Mouse (Mus musculus): ENCODE data around the gene Megf8. TPM values are rescaled to one million over a fixed set of nuclear protein-coding genes. Genes with fewer than 3 reads are reported as not detected.
A peak's percentile ranks its signal among the peaks of the same experiment; 100 is the strongest.

Gene Megf8
- total and polyA plus RNA-seq, 3 experiments: 21.5 to 31.7 (median 28.9) TPM

DNA sequence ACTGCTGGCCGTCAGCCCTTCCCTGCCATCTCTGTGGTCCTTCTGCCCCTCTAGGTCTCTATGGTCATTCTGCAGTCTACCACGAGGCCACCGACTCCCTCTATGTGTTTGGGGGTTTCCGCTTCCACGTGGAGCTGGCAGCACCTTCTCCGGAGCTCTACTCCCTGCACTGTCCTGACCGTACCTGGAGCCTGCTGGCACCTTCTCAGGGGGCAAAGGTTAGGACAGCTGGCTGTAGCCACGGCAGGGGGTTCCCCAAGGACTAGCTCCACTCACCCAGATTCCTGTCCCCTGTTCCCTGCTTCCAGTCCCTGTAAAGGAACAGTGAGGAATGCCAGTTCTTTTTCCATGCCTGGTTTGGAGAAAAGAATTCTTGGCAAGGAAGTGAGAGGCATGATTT is 31.9 kb downstream of the Megf8 start:
- Histone ChIP-seq H3K4me1 (ENCODE audit: control insufficient read depth, insufficient read depth, low read length) (no peaks in the 10 kb centered on the region), H3K4me3 (no peak overlapping the region), H3K79me2 (replicated peaks; ENCODE audit: control insufficient read depth, insufficient read depth, low read length) (no peaks in the 10 kb centered on the region), H3K9ac (ENCODE audit: low read depth, low read length) (no peak overlapping the region), H3K27ac (no peak overlapping the region), H3K36me3 (ENCODE audit: control insufficient read depth, insufficient read depth, low read length) (no peaks in the 10 kb centered on the region), H3K27me3 (ENCODE audit: control insufficient read depth, insufficient read depth, low read length) (no peaks in the 10 kb centered on the region)
- intact Hi-C loops (cut with DNase I): no loop called here
- 79% methylated on average over 8 of the region's 8 CpGs for WGBS
- TF ChIP-seq CTCF (IDR thresholded peaks at IDR 0.05) (no peak), POLR2A (IDR thresholded peaks at IDR 0.05; ENCODE audit: insufficient read depth, low read depth, low read length) (no peak), EP300 (IDR thresholded peaks at IDR 0.05; ENCODE audit: insufficient read depth, low read depth, low read length) (no peak)
- DNase-seq: no peak

DNA sequence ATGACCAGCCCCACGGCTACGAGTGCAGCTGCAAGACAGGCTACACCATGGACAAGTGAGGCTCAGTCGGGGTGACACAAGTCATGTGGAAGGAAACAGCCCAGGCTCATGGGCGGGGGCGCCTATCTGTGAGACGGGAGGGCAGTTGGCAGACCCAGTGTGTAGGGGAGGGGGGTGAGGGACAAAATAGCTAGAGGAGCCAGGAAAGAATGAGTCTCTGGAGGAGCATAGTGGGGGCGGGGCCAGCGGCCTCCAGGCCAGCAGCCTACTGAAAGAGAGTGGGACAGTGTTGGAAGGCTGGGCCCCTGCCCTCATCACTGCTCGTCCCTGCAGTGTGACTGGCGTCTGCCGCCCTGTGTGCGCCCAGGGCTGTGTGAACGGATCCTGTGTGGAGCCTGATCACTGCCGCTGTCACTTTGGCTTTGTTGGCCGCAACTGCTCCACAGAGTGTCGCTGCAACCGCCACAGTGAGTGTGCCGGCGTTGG is 41.8 kb downstream of the Megf8 start:
- peak in 1 of 2 experiments; percentile 28 for DNase-seq
- intact Hi-C loops (cut with DNase I): no loop called here
- TF ChIP-seq POLR2A (IDR thresholded peaks at IDR 0.05; ENCODE audit: insufficient read depth, low read depth, low read length) (no peak), CTCF (IDR thresholded peaks at IDR 0.05) (no peak), EP300 (IDR thresholded peaks at IDR 0.05; ENCODE audit: insufficient read depth, low read depth, low read length) (no peak)
- Histone ChIP-seq H3K79me2 (replicated peaks; ENCODE audit: control insufficient read depth, insufficient read depth, low read length) (no peaks in the 10 kb centered on the region), H3K27me3 (ENCODE audit: control insufficient read depth, insufficient read depth, low read length) (no peaks in the 10 kb centered on the region), H3K36me3 (ENCODE audit: control insufficient read depth, insufficient read depth, low read length) (no peaks in the 10 kb centered on the region), H3K4me1 (ENCODE audit: control insufficient read depth, insufficient read depth, low read length) (no peaks in the 10 kb centered on the region), H3K9ac (ENCODE audit: low read depth, low read length) (no peak overlapping the region), H3K4me3 (no peak overlapping the region), H3K27ac (no peak overlapping the region)
- WGBS: 62% methylated on average over 19 of the region's 19 CpGs

DNA sequence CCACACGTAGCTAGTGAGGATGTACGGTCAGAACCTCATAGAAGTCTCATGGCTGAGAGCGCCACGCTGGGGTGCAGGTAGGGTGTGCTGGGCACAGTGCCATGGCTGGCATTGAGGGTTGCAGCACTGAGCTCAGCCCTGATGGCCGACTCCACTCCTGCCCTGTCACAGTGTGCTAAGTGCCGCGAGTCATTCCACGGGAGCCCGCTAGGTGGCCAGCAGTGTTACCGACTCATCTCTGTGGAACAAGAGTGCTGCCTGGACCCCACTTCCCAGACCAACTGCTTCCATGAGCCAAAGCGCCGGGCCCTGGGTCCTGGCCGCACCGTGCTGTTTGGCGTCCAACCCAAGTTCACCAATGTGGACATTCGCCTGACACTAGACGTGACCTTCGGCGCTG is 46.2 kb downstream of the Megf8 start:
- no peak overlapping the region for H3K4me3 ChIP-seq
- 87% methylated on average over 19 of the region's 19 CpGs for WGBS
- H3K27me3 ChIP-seq (ENCODE audit: control insufficient read depth, insufficient read depth, low read length): peaks cover 5% of the 10 kb centered on the region
- no peak for DNase-seq
- no peaks in the 10 kb centered on the region for H3K36me3 ChIP-seq (ENCODE audit: control insufficient read depth, insufficient read depth, low read length)
- TF ChIP-seq CTCF (IDR thresholded peaks at IDR 0.05) (peak; percentile 56), EP300 (IDR thresholded peaks at IDR 0.05; ENCODE audit: insufficient read depth, low read depth, low read length) (no peak)
- intact Hi-C loops (cut with DNase I): no loop called here
- H3K27ac ChIP-seq: no peak overlapping the region
- no peaks in the 10 kb centered on the region for H3K4me1 ChIP-seq (ENCODE audit: control insufficient read depth, insufficient read depth, low read length)
- no peak overlapping the region for H3K9ac ChIP-seq (ENCODE audit: low read depth, low read length)
- H3K79me2 ChIP-seq (replicated peaks; ENCODE audit: control insufficient read depth, insufficient read depth, low read length): no peaks in the 10 kb centered on the region

DNA sequence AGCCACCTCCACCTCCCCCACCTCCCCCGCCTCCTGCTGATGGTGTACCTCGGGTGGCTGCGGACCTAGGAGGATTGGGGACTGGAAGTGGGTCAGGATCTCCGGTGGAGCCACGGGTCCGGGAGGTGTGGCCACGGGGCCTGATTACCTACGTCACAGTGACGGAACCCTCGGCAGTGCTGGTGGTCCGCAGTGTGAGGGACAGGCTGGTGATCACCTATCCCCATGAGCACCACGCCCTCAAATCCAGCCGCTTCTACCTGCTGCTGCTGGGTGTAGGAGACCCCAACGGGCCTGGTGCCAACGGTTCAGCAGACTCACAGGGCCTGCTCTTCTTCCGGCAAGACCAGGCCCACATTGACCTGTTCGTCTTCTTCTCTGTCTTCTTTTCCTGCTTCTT is 46.7 kb downstream of the Megf8 start:
- Histone ChIP-seq H3K79me2 (replicated peaks; ENCODE audit: control insufficient read depth, insufficient read depth, low read length) (no peaks in the 10 kb centered on the region), H3K36me3 (ENCODE audit: control insufficient read depth, insufficient read depth, low read length) (no peaks in the 10 kb centered on the region), H3K4me3 (no peak overlapping the region), H3K27me3 (ENCODE audit: control insufficient read depth, insufficient read depth, low read length) (peaks cover 9% of the 10 kb centered on the region), H3K9ac (ENCODE audit: low read depth, low read length) (no peak overlapping the region), H3K27ac (no peak overlapping the region), H3K4me1 (ENCODE audit: control insufficient read depth, insufficient read depth, low read length) (no peaks in the 10 kb centered on the region)
- 94% methylated on average over 17 of the region's 17 CpGs for WGBS
- DNase-seq: no peak
- intact Hi-C loops (cut with DNase I): no loop called here
- TF ChIP-seq POLR2A (IDR thresholded peaks at IDR 0.05; ENCODE audit: insufficient read depth, low read depth, low read length) (no peak), CTCF (IDR thresholded peaks at IDR 0.05) (no peak), EP300 (IDR thresholded peaks at IDR 0.05; ENCODE audit: insufficient read depth, low read depth, low read length) (no peak)

DNA sequence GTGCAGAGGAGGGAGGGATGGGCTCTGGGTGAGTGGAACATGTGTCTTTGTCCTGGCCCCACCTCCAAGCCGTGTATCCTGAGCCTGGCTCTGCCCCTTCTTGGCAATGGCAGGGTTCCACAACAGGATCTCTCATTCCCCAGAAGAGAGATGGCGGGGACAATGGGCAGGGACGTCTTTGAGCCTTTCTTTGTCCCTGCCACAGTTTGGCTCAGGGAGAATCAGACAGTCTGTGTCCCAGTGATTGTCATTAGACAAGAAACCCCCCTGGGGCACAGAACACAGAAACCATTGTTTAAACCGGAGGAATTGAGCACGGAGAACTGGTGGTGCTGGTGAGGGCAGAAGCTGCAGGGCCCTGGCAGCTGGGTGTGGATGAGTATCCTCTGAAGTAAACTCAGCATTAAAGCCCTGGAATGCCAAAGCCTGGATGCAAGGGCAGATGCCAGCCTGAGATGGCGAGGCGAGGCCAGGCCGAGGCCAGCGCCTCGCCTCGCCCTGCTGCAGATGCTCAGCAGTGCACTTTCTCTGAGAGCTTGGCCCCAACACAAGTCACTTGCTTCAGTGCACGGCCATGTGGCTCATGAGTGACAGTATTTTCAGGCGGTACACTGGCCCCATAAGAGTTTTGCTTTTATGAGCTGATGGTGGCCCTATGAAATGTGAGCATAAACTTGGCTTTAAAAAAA is 49.1 kb downstream of the Megf8 start:
- no peak overlapping the region for H3K9ac ChIP-seq (ENCODE audit: low read depth, low read length)
- no peak for DNase-seq
- H3K4me3 ChIP-seq: no peak overlapping the region
- H3K27ac ChIP-seq: no peak overlapping the region
- WGBS: 51% methylated on average over 13 of the region's 13 CpGs
- TF ChIP-seq EP300 (IDR thresholded peaks at IDR 0.05; ENCODE audit: insufficient read depth, low read depth, low read length): no peak
- TF ChIP-seq CTCF (IDR thresholded peaks at IDR 0.05): no peak
- no peak for TF ChIP-seq POLR2A (IDR thresholded peaks at IDR 0.05; ENCODE audit: insufficient read depth, low read depth, low read length)
- no peaks in the 10 kb centered on the region for H3K36me3 ChIP-seq (ENCODE audit: control insufficient read depth, insufficient read depth, low read length)
- peaks cover 11% of the 10 kb centered on the region for H3K27me3 ChIP-seq (ENCODE audit: control insufficient read depth, insufficient read depth, low read length)
- intact Hi-C loops (cut with DNase I): no loop called here
- H3K79me2 ChIP-seq (replicated peaks; ENCODE audit: control insufficient read depth, insufficient read depth, low read length): no peaks in the 10 kb centered on the region
- H3K4me1 ChIP-seq (ENCODE audit: control insufficient read depth, insufficient read depth, low read length): no peaks in the 10 kb centered on the region

DNA sequence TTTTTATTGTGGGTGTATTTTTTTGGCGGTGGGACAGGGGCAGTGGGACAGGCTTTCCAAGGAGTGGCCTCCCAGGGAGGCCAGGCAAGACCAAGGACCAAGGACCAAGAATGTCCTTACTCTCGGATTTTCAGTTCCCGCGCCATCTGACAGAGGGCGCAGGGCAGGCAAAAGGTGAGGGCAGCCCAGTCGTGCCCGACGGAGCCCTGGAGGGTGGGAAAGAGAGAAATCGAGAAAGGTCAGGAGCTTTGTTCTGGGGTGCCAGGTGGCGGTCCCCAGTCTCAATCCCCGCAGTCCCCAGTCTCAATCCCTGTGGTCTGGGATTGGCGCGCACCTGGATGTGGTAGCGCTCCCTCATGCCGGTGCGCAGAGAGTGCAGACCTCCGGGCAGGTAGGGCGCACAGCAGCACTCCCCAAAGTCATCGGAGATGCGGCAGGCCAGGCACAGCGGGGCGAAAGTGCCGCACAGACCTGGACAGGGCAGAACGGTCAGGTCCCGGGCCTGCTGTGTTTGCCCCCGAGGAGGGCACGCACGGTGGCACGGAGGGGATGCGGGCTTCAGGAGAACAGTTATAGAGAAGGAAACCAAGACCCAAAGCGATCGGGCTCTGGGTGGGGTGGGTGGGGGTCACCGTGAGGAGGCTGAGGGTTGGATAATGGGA is 50.8 kb downstream of the Megf8 start:
- H3K79me2 ChIP-seq (replicated peaks; ENCODE audit: control insufficient read depth, insufficient read depth, low read length): no peaks in the 10 kb centered on the region
- TF ChIP-seq CTCF (IDR thresholded peaks at IDR 0.05) (peak; percentile 75), POLR2A (IDR thresholded peaks at IDR 0.05; ENCODE audit: insufficient read depth, low read depth, low read length) (no peak), EP300 (IDR thresholded peaks at IDR 0.05; ENCODE audit: insufficient read depth, low read depth, low read length) (no peak)
- DNase-seq: peak; percentile 23 to 64
- H3K27ac ChIP-seq: no peak overlapping the region
- intact Hi-C loops (cut with DNase I): loop anchor here (2.0 kb wide), 1 partner anchor 35 kb away; no protein-coding TSS in a partner anchor
- no peaks in the 10 kb centered on the region for H3K36me3 ChIP-seq (ENCODE audit: control insufficient read depth, insufficient read depth, low read length)
- H3K4me1 ChIP-seq (ENCODE audit: control insufficient read depth, insufficient read depth, low read length): no peaks in the 10 kb centered on the region
- peak overlapping the region; percentile 20; the same call in 1 of the 2 replicates for H3K4me3 ChIP-seq
- 0 out of 2 replicates have a peak overlapping the region, but pooled peaks have one; percentile 20 for H3K9ac ChIP-seq (ENCODE audit: low read depth, low read length)
- H3K27me3 ChIP-seq (ENCODE audit: control insufficient read depth, insufficient read depth, low read length): peaks cover 11% of the 10 kb centered on the region
- WGBS: 4% methylated on average over 33 of the region's 33 CpGs

All from heart, adult 2 months (tissue).